Mouse (Mus musculus): ENCODE results near the gene Dynlt1b. TPM values are rescaled to one million over a fixed set of nuclear protein-coding genes. Genes with fewer than 3 reads are reported as not detected.
A peak's percentile ranks its signal among the peaks of the same experiment; 100 is the strongest.
"Not testable (repeated sequence)": the region's sequence is repeated elsewhere in the genome, so short reads cannot be mapped to it uniquely, and the experiment has no call there.

The Dynlt1b gene
- polyA plus RNA-seq, 1 experiment from 2014 or later, result 526 TPM

DNA sequence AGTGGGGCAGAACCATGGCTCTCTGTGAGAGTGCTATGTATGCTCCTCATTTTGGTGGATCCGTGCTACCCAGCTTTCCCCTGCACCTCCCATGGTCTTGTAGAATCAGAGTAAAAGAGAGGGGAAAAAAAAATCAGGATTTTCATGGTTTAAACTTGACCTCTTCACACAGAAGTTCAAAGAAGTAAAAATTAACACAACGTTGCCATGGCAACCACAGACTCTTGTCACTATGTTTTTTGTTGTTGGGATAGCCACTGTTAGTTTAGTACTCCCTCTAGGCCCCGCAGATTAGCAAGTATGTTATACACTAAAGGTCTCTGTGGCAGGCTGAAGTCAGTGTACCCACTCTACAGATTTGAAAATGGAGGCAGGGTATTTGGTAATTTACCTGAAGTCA, 4.6 kb upstream of the Dynlt1b start:
- not testable (repeated sequence) for H3K4me3 ChIP-seq (replicated peaks)
- whole genome bisulfite sequencing, result 81% methylated on average over 3 of the region's 3 CpGs

DNA sequence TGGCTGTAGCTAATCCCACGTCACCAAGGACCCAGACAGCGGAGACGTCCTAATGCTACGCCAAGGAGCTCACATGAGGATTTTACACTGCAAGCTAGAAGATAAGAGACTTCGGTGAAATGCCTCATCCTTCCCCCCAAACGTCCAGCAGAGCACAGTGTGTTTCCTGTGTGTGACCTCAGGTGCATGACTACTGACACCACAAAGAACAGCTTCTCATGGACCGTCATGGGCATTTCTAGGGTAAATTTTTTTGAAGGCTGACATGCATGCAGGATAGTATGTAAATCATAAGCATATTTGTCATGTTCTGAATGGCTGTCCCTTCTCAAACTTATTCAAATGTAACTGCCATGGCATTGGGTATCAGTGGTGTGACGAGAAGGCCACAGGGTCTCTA, 3.0 kb upstream of the Dynlt1b start:
- H3K4me2 ChIP-seq (replicated peaks); H3K4me3 ChIP-seq (replicated peaks); H3K9ac ChIP-seq; H3K36me3 ChIP-seq; H3K27me3 ChIP-seq; H3K9me3 ChIP-seq (replicated peaks); ATAC-seq (ENCODE audit: insufficient number of reproducible peaks, low FRiP score, low TSS enrichment, low read depth); H3K27ac ChIP-seq (replicated peaks): not testable (repeated sequence)
- 79% methylated on average over 6 of the region's 8 CpGs for WGBS
- H3K4me1 ChIP-seq, result peaks cover 13% of the 10 kb centered on the region; the same call in 1 of the 2 replicates

More for the DNA sequence above, 4.6 kb upstream of the Dynlt1b start:
- peaks cover 12% of the 10 kb centered on the region; the same call in 1 of the 2 replicates for H3K4me1 ChIP-seq
- ATAC-seq (ENCODE audit: insufficient number of reproducible peaks, low FRiP score, low TSS enrichment, low read depth); H3K4me2 ChIP-seq (replicated peaks); H3K27ac ChIP-seq (replicated peaks); H3K27me3 ChIP-seq; H3K9ac ChIP-seq; H3K9me3 ChIP-seq (replicated peaks); H3K36me3 ChIP-seq: not testable (repeated sequence)

DNA sequence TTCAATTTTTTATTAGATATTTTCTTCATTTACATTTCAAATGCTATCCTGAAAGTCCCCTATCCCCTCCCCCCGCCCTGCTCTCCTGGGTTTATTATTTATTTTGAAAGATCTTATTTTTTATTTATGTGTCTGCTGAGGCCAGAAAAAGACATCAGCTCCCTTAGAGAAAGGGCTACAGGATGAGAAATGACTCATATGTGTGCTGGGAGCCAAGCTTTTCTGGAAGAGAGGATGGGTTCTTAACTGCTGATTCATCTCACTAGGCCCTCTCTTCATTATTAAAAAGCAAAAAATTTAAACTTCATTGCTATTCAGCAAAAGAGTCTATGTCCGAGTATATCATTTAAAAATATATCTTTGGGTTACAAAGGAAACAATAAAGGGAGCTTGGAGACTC, 986 bp upstream of the Dynlt1b start:
- WGBS, result 81% methylated on average over 2 of the region's 2 CpGs

DNA sequence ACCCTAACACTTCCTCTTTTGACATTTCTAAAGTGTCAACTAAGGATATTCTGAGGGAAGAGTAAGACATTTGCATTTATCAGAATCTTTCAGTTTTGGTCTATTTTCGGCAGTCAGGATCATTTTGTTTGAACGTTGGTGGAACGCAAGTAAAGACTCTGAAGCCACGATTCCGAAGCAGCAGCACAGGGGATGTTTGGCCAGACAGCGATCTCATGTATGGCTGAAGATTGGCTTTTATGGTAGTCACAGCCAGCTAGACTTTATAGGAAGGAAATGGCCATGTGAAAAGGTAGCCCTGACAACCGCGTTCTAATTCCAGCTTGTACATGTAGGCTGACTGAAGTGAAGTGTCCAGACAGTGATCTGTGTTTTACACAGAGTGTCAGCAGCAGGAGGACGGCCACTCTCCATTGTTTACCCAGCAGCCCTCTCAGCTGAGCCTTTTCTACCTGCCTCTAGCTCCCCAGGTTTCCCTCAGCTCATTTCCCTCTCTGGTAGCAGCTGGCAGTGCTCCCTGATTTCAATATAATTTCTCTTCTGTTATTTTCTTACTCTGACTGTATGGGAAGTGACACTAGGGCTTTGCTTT, 594 bp downstream of the Dynlt1b start:
- ATAC-seq (ENCODE audit: insufficient number of reproducible peaks, low FRiP score, low TSS enrichment, low read depth); H3K27me3 ChIP-seq; H3K9me3 ChIP-seq (replicated peaks); H3K36me3 ChIP-seq: not testable (repeated sequence)
- peak overlapping the region; percentile 54; the same call in 1 of the 2 replicates for H3K9ac ChIP-seq
- 6% methylated on average over 9 of the region's 9 CpGs for WGBS
- H3K4me3 ChIP-seq (replicated peaks), result peak overlapping the region; percentile 59
- H3K4me2 ChIP-seq (replicated peaks), result peak overlapping the region; percentile 58
- H3K4me1 ChIP-seq, result peaks cover 12% of the 10 kb centered on the region
- peak overlapping the region; percentile 81; the same call in 1 of the 2 replicates for H3K27ac ChIP-seq (replicated peaks)

More for the DNA sequence above, 986 bp upstream of the Dynlt1b start:
- H3K27ac ChIP-seq (replicated peaks); H3K9me3 ChIP-seq (replicated peaks); H3K4me3 ChIP-seq (replicated peaks); ATAC-seq (ENCODE audit: insufficient number of reproducible peaks, low FRiP score, low TSS enrichment, low read depth); H3K36me3 ChIP-seq; H3K4me2 ChIP-seq (replicated peaks); H3K9ac ChIP-seq; H3K27me3 ChIP-seq: not testable (repeated sequence)
- peaks cover 17% of the 10 kb centered on the region for H3K4me1 ChIP-seq

DNA sequence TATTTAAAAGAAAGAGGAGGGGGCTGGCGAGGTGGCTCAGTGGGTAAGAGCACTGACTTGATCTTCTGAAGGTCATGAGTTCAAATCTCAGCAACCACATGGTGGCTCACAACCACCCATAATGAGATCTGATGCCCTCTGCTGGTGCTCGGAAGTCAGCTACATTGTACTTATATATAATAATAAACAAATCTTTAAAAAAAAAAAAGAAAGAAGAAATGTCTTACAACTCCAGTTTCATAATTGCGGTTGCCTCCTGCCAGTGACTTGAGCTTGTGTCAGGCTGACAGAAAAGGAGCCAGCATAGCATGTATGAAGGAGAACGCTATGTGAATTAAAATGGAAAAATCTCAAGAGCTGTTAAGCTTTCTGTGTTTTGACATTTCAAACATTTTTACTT, 2.5 kb downstream of the Dynlt1b start:
- H3K9me3 ChIP-seq (replicated peaks); ATAC-seq (ENCODE audit: insufficient number of reproducible peaks, low FRiP score, low TSS enrichment, low read depth); H3K4me3 ChIP-seq (replicated peaks); H3K4me2 ChIP-seq (replicated peaks); H3K36me3 ChIP-seq; H3K27ac ChIP-seq (replicated peaks); H3K27me3 ChIP-seq; H3K9ac ChIP-seq: not testable (repeated sequence)
- H3K4me1 ChIP-seq, result peaks cover 12% of the 10 kb centered on the region
- 83% methylated on average over 3 of the region's 4 CpGs for WGBS

DNA sequence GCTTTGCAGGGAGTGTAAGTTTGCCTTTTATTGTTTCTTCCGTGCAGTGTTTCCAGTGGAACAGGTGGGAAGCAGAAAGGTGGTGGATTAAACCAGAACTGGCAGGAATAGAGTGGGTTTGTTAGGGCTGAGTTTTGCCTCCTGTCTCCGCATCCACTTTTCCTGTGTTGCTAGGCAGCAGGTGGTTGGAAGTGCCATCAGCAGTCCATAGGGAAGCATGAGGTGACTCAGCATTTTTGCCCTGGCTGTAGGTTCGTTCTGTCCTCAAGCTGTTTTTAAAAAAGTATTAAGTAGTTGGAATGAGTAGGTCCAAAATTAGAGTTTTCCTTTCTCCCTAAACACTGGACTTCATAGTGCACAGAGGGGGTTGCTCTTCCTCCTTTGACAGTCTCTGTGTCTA, 3.8 kb downstream of the Dynlt1b start:
- not testable (repeated sequence) for H3K4me3 ChIP-seq (replicated peaks); H3K27ac ChIP-seq (replicated peaks); H3K27me3 ChIP-seq; H3K9me3 ChIP-seq (replicated peaks); H3K36me3 ChIP-seq; H3K4me2 ChIP-seq (replicated peaks); ATAC-seq (ENCODE audit: insufficient number of reproducible peaks, low FRiP score, low TSS enrichment, low read depth); H3K9ac ChIP-seq
- 75% methylated on average over 3 of the region's 3 CpGs for WGBS
- peaks cover 12% of the 10 kb centered on the region for H3K4me1 ChIP-seq

DNA sequence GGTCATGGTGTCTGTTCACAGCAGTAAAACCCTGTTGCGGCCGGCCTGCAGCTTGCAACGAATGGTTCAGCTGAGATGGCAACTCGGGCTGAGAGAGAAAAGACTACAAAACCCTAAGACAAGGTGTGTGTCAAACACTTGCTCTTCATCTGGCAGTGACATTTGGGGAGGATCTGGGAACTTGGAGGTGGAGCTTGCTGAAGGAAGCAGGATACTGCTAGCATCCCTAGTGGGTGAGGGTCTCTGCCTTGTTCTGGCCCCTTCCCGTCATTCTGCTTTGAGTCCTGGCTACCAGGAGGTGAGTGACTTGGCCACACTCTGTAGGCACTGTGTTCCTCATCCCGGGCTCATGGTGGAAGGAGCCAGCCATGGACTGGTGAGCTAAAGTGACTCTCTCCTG, 8.2 kb downstream of the Dynlt1b start:
- H3K27ac ChIP-seq (replicated peaks); H3K4me2 ChIP-seq (replicated peaks); H3K9ac ChIP-seq; ATAC-seq (ENCODE audit: insufficient number of reproducible peaks, low FRiP score, low TSS enrichment, low read depth); H3K4me3 ChIP-seq (replicated peaks); H3K4me1 ChIP-seq; H3K27me3 ChIP-seq; H3K9me3 ChIP-seq (replicated peaks): not testable (repeated sequence)
- H3K36me3 ChIP-seq, result peaks cover 28% of the 10 kb centered on the region
- 82% methylated on average over 6 of the region's 6 CpGs for WGBS

DNA sequence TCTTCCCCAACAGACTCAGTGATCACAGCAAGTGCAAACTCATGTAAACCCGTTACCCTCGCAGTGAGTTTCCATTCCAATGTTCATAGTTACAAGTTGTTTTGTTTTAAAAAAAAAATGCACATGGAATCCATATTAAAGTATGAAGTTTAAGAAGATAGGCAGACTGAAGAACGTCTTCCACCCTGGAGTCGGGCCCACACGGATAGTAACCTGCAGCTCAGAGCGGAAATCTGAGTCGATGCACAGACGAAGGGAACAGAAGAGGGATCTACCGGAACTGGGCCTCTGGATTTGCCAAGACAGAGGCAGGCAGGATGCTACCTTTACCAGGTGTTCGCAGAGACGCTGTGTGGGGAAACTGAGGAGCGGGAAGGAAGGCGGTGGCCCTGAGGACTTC, 10.0 kb downstream of the Dynlt1b start:
- H3K9ac ChIP-seq; H3K27me3 ChIP-seq; H3K4me1 ChIP-seq; H3K4me2 ChIP-seq (replicated peaks); H3K4me3 ChIP-seq (replicated peaks); ATAC-seq (ENCODE audit: insufficient number of reproducible peaks, low FRiP score, low TSS enrichment, low read depth); H3K27ac ChIP-seq (replicated peaks); H3K9me3 ChIP-seq (replicated peaks): not testable (repeated sequence)
- WGBS, result 91% methylated on average over 11 of the region's 13 CpGs
- peaks cover 22% of the 10 kb centered on the region for H3K36me3 ChIP-seq

DNA sequence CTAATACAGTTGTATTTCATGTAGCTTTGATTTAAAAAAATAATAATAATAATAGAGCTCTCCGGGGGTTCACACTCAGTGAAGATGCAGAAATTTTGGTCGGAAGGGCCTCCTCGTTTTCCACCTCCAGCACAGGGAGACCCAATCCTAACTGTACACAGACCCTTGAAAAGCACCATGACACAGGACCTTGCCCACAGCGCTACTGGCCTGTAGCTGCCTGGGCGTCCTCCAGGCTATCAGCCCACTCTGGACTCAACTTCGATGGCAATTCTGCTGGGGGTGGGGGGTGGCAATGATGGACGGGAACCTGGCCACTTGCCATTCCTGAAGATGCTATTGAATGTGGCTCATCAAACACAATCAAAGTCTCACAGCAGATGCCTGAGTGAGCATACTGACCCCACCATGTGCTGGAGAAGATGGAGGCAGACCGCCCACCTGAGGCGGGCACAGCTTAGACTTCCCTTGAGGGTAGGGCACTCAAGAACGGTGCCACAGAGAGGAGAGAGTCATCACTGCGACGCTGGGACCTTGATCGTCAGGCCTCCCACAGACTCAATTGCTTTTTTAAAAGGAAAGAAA, 10.7 kb downstream of the Dynlt1b start:
- H3K36me3 ChIP-seq, result peaks cover 22% of the 10 kb centered on the region
- not testable (repeated sequence) for H3K4me2 ChIP-seq (replicated peaks); H3K4me1 ChIP-seq; H3K9me3 ChIP-seq (replicated peaks); H3K9ac ChIP-seq; H3K4me3 ChIP-seq (replicated peaks); H3K27ac ChIP-seq (replicated peaks); H3K27me3 ChIP-seq; ATAC-seq (ENCODE audit: insufficient number of reproducible peaks, low FRiP score, low TSS enrichment, low read depth)
- WGBS, result 89% methylated on average over 13 of the region's 13 CpGs

DNA sequence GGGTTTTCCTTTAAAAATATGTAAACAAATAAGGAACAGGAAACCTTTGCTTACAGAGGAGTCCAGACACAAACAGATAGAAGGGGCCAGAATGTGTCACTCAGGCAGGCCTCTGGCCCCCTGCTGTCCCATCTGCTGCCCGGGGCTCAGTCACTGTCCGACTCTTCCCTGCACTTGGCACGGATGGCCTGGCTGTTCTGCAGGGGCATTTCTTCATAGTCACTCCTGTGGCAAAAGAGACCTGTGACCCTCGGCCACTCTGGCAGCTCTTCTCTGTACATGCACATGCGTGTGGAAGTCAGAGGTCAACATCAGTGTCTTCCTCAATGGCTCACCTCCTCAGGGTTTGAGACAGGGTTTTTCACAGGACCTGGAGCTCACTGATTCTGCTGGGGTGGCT, 11.3 kb downstream of the Dynlt1b start:
- not testable (repeated sequence) for ATAC-seq (ENCODE audit: insufficient number of reproducible peaks, low FRiP score, low TSS enrichment, low read depth)

DNA sequence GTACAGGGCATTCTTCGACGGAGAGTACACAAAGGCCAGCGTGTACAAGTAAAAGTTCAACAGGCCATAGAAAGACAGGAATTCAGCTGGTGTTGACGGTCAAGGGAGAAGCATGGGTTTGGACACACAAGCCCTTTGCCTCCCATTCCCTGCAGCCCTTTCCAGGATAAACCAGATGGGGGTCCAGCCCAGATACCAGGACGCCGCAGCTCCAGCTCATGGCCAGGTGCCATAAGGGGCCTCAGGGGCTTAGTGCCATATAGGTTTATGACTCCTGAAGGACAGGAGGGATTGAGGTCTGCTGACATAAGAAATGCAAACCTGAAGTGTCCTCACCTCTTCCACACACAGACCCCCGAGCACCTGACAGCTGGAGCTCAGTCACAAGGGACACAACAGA, 12.6 kb downstream of the Dynlt1b start:
- H3K9ac ChIP-seq; H3K4me3 ChIP-seq (replicated peaks); H3K9me3 ChIP-seq (replicated peaks); H3K4me1 ChIP-seq; H3K27ac ChIP-seq (replicated peaks); H3K27me3 ChIP-seq; ATAC-seq (ENCODE audit: insufficient number of reproducible peaks, low FRiP score, low TSS enrichment, low read depth); H3K4me2 ChIP-seq (replicated peaks): not testable (repeated sequence)
- 92% methylated on average over 6 of the region's 7 CpGs for WGBS
- H3K36me3 ChIP-seq, result peaks cover 22% of the 10 kb centered on the region

More for the DNA sequence above, 11.3 kb downstream of the Dynlt1b start:
- not testable (repeated sequence) for H3K4me1 ChIP-seq; H3K4me2 ChIP-seq (replicated peaks); H3K4me3 ChIP-seq (replicated peaks); H3K9me3 ChIP-seq (replicated peaks); H3K27me3 ChIP-seq; H3K9ac ChIP-seq; H3K27ac ChIP-seq (replicated peaks)
- H3K36me3 ChIP-seq, result peaks cover 22% of the 10 kb centered on the region
- 86% methylated on average over 5 of the region's 5 CpGs for WGBS

Data from embryonic facial prominence, embryonic 15.5 days (tissue).